Mouse (Mus musculus): Measurements from ENCODE around the gene Tesk1.

The Tesk1 gene

GRCm38 (mm10) chr4:43496587-43496986, 54.8 kb downstream of the Tesk1 start:
- no peak for DNase-seq

- no peak for DNase-seq
Measured at GRCm38 (mm10) chr4:43497405-43497804, 55.7 kb downstream of the Tesk1 start.

Data from lung, adult 18-20 months (tissue).